Mouse (Mus musculus): ENCODE results near the gene Lrmp. TPM values are rescaled to one million over a fixed set of nuclear protein-coding genes. Genes with fewer than 3 reads are reported as not detected.
A peak's percentile ranks its signal among the peaks of the same experiment; 100 is the strongest.

Gene Lrmp
- polyA plus RNA-seq, 1 experiment from 2014 or later, result 6.6 TPM

DNA sequence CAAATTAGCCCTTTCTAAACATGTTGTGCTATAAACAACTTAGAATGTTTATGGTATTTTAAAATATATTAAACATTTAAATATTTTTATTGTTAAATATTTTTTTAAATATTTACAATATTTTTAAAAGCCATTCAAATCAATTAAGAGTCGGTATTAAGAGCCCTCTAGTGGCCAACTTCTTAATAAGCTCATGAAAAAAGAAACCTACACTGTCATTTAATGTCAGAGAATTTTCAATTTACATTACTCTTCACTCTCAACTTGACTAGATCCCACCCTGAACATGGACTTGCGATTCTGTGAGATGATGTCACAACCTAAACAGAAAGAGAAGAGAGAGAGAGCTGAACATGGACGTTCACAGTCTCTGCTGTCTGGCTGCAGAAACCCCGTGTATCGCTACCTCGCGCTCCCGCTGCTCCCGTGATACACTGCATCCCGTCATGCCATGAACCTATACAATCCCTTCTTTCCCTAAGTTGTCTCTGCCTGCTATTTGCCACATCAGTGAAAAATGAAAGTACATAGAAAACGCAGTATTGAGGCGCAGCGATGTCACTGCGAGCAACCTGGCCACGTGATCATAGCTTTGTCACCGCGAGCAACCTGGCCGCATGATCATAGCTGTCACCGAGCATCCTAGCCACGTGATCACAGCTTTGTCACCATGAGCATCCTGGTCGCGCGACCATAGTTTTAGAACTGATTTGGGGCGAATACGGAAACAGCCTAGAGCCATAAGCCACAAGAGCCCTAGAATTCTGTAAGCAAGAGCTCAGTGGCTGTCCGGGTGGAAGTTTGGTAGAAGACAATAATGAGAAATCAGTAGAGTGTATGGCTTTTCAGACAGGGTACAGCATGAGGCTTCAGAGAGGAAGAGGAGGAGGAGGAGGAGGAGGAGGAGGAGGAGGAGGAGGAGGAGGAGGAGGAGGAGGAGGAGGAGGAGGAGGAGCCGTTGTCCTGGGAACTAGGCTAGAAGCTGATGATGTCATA, 71.9 kb downstream of the Lrmp start:
- no peak overlapping the region for H3K9ac ChIP-seq
- WGBS, result 57% methylated on average over 27 of the region's 27 CpGs
- peak; percentile 19; the same call in 1 of the 2 replicates for ATAC-seq (ENCODE audit: borderline replicate concordance, extremely low read depth, low FRiP score, low TSS enrichment)

DNA sequence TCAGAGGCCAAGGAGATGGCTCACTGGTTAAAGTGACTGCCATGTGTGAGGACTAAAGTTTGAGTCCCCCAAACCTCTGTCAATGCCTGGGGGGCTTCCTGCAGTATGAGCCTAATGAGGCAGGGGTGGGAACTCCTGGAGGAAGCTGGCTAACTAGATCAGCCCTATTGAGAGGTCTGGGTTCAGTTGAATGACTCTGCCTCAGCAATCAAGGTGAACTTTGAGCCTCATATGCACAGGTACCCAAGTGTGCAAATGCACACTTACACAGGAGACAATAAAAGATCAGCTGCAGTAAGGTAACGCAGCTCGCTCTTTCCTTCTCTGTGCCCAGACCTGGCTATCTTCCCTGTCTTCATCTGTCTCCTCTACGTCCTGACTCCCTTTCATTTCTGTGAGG, 77.6 kb downstream of the Lrmp start:
- Histone ChIP-seq H3K4me2 (no peak overlapping the region), H3K4me1 (no peaks in the 10 kb centered on the region), H3K27me3 (no peaks in the 10 kb centered on the region), H3K27ac (no peak overlapping the region), H3K9me3 (no peaks in the 10 kb centered on the region), H3K4me3 (no peak overlapping the region), H3K36me3 (no peaks in the 10 kb centered on the region), H3K9ac (no peak overlapping the region)
- ATAC-seq (ENCODE audit: borderline replicate concordance, extremely low read depth, low FRiP score, low TSS enrichment), result no peak
- WGBS, result 87% methylated on average over 3 of the region's 3 CpGs

More for the DNA sequence above, 71.9 kb downstream of the Lrmp start:
- no peaks in the 10 kb centered on the region for H3K27me3 ChIP-seq
- peak overlapping the region; percentile 56 for H3K4me2 ChIP-seq
- no peaks in the 10 kb centered on the region for H3K4me1 ChIP-seq
- H3K9me3 ChIP-seq, result no peaks in the 10 kb centered on the region
- no peak overlapping the region for H3K27ac ChIP-seq
- peak overlapping the region; percentile 24 for H3K4me3 ChIP-seq
- H3K36me3 ChIP-seq, result no peaks in the 10 kb centered on the region

DNA sequence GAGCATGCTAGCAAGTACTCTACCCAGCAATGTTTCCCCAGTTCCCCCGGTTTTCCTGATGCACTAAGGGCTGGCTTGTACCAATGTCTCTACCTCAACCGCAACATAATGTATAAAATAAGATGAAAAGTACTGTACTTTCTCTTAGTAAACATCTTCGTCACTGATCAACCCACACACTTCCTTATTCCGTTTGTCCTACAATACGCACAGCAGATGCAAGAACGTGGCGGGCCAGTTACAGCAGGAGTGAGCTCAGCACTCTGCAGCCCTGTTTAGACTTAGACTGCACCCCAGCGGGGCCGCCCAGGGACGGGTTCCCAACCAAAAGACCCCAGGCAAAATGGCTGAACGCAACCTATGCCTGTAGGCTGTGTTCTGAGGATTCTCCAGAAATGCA, 78.0 kb downstream of the Lrmp start:
- Histone ChIP-seq H3K36me3 (no peaks in the 10 kb centered on the region), H3K4me2 (no peak overlapping the region), H3K27me3 (no peaks in the 10 kb centered on the region), H3K4me3 (no peak overlapping the region), H3K27ac (no peak overlapping the region), H3K4me1 (no peaks in the 10 kb centered on the region), H3K9ac (no peak overlapping the region), H3K9me3 (no peaks in the 10 kb centered on the region)
- WGBS, result 66% methylated on average over 11 of the region's 11 CpGs
- no peak for ATAC-seq (ENCODE audit: borderline replicate concordance, extremely low read depth, low FRiP score, low TSS enrichment)

DNA sequence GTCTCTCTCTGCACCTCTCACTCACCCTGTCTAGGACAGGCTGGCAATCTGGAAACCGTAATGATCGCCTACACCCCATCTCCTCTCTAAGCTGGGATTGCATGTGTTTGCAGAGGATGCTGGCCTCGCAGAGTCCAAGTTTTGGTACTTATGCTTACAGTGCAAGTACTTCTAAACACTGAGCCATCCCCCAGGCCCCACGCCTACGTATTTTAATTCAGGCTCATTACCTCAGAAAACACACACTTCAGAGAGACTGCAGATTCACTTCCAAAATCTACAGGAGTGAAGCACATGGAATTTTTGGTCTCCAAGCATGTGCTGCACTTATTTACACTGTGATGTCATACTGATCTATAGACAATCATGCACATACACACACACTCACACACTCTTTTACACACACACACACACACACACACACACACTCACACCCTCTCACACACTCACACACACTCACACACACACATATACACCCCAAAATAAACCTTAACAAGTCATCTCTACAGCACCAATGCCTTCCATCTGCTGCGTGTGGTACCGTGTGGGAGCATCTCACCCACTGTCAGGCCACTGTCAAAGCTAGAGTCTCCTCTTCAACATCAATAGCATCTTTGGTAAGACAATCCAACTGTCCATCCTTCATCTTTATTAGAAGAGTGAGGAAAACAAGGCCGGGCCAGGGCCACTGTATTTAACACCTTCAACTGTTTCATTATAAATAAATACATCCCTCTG, 82.7 kb downstream of the Lrmp start:
- Histone ChIP-seq H3K9me3 (no peaks in the 10 kb centered on the region), H3K27ac (no peak overlapping the region), H3K9ac (no peak overlapping the region), H3K4me1 (no peaks in the 10 kb centered on the region), H3K36me3 (no peaks in the 10 kb centered on the region), H3K4me2 (no peak overlapping the region), H3K27me3 (no peaks in the 10 kb centered on the region), H3K4me3 (no peak overlapping the region)
- ATAC-seq (ENCODE audit: borderline replicate concordance, extremely low read depth, low FRiP score, low TSS enrichment), result no peak
- 87% methylated on average over 8 of the region's 8 CpGs for WGBS

DNA sequence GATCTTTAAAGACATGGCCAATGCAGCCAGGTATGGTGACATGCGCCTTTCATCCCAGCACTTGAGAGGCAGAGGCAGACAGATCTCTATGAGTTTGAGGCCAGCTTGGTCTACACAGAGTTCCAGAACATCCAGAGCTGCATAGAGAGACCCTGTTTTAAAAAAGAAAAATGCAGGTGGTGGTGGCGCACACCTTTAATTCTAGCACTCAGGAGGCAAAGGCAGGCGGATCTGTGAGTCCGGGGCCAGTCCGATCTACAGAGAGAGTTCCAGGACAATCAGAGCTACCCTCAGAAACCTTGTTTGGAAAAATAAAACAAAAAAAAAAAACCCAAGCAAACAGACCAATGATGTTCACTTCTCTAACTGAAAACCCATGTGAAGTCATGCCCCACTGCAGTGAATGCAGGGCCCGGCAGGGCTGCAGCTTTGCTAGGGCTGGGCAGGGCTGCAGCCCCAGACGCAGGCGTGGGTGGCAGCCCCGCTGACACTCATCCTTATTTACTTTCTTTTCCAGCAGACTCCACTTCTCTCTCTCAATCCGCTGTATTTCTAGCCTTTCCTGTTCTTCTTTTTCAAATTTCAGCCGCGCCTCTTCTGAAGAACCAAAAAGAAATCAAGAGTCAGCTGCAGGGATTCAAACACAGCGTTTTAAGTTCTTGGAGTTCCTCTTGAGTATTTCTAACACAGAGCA, 87.1 kb downstream of the Lrmp start:
- H3K36me3 ChIP-seq, result no peaks in the 10 kb centered on the region
- WGBS, result 59% methylated on average over 13 of the region's 13 CpGs
- no peak overlapping the region for H3K4me3 ChIP-seq
- H3K4me2 ChIP-seq, result no peak overlapping the region
- H3K9ac ChIP-seq, result no peak overlapping the region
- no peak for ATAC-seq (ENCODE audit: borderline replicate concordance, extremely low read depth, low FRiP score, low TSS enrichment)
- no peaks in the 10 kb centered on the region for H3K9me3 ChIP-seq
- H3K27me3 ChIP-seq, result no peaks in the 10 kb centered on the region
- no peaks in the 10 kb centered on the region; the same call in 1 of the 2 replicates for H3K4me1 ChIP-seq
- 0 out of 2 replicates have a peak overlapping the region, but pooled peaks have one; percentile 14 for H3K27ac ChIP-seq

DNA sequence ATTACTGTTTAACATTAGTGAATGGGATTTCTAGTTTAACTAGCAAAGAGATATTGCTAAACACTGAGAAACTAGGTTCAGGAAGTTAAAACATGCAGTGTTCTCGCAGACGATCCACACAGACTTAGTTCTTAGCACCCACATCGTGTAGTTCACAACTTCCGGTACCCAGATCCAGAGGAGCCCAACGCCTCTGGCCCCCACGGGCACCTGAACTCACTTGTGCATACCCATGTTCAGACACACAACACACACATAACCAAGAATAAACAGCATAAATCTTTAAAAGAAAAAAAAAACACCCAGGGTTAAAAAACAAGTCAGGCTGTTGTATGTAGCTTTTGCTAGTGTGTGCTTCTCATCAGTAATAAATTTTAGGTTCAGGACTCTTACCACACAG, 89.0 kb downstream of the Lrmp start:
- Histone ChIP-seq H3K9ac (no peak overlapping the region), H3K4me3 (no peak overlapping the region), H3K9me3 (no peaks in the 10 kb centered on the region), H3K27me3 (no peaks in the 10 kb centered on the region), H3K4me1 (no peaks in the 10 kb centered on the region; the same call in 1 of the 2 replicates), H3K4me2 (no peak overlapping the region), H3K36me3 (no peaks in the 10 kb centered on the region), H3K27ac (no peak overlapping the region)
- ATAC-seq (ENCODE audit: borderline replicate concordance, extremely low read depth, low FRiP score, low TSS enrichment), result no peak
- WGBS, result 84% methylated on average over 6 of the region's 6 CpGs

DNA sequence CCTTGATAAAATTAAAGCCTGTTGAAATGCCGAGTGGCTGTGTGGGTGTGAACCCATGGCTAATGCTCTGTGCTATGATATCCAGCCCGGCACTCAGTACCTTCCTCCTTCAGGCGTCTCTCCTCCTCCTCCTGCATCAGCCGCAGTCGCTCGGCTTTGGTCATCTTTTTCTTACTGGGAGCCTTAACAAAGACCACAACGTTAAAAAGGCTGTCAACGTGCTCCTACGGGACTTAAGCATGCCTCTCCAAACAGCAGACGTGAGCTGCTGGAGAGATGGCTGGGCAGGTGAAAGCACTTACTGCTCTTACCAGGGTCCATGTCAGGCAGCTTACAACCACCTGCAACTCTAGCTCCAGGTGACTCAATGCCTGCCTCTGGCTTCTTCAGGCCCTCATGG, 89.7 kb downstream of the Lrmp start:
- no peak overlapping the region for H3K9ac ChIP-seq
- no peaks in the 10 kb centered on the region for H3K9me3 ChIP-seq
- H3K4me3 ChIP-seq, result no peak overlapping the region
- 50% methylated on average over 10 of the region's 10 CpGs for WGBS
- H3K4me2 ChIP-seq, result no peak overlapping the region
- H3K36me3 ChIP-seq, result no peaks in the 10 kb centered on the region
- H3K27ac ChIP-seq, result no peak overlapping the region
- no peak for ATAC-seq (ENCODE audit: borderline replicate concordance, extremely low read depth, low FRiP score, low TSS enrichment)
- H3K27me3 ChIP-seq, result no peaks in the 10 kb centered on the region
- H3K4me1 ChIP-seq, result peaks cover 2% of the 10 kb centered on the region

DNA sequence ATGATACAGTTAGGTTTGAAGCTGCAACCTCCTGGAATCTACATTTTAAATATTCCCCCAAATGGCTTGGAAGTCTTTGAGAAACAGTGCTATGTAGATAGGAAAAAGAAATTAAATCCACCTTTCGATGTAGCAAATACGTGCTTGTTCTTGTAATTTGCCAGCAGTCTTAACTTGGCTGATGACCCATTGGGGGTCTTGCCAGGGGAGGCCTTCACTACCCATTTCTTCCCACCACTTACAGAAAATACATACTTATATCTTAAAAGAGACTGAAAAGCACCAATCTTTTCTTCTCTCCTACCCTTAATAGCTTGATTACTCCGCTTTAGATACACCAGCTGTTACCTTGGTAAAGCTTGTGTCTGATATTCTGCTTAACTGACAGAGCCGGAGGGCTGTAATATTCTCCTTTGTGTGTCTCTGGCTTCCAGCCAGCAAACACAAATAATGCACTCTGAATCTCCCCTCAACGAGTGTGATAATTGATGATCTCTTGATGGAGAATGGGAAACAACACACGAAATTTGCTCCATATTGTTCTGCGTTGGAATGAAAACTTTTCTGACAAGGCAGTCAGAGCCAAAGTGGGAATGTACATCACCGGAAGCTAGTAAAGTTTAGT, 94.7 kb downstream of the Lrmp start:
- Histone ChIP-seq H3K27ac (peak overlapping the region; percentile 49), H3K4me2 (peak overlapping the region; percentile 78), H3K4me3 (peak overlapping the region; percentile 71), H3K9ac (peak overlapping the region; percentile 33), H3K9me3 (no peaks in the 10 kb centered on the region), H3K27me3 (no peaks in the 10 kb centered on the region), H3K36me3 (no peaks in the 10 kb centered on the region), H3K4me1 (peaks cover 18% of the 10 kb centered on the region)
- no peak for ATAC-seq (ENCODE audit: borderline replicate concordance, extremely low read depth, low FRiP score, low TSS enrichment)
- 27% methylated on average over 8 of the region's 8 CpGs for WGBS

DNA sequence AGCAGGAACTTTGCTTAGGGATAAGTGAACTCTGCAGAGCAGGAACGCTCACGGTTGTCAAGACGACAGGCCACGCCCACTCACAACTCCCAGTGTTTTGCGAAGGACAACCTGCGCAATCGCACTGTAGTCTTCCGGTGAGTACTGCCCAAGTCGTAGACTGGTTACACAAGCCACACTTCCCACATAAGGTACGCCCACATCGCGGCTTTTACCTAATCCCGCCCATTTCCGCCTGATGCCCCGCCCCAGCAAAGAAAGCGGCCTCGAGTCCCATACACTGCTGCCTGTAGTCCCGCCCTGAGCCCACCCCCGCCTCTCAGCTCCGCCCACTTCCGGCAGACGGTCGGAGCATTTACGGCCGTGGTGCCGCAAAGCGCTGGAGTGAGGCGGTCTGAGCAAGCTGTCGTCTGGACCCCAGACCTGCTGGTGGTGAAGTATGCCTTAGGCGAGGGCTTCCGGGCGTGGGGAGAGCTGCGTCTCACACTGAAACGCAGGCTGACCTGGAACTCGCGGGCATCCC, 95.4 kb downstream of the Lrmp start, which contains the start of the genes Casc1 and Etfrf1:
Gene Casc1 (minus strand): TSS at position 190 of the 523 bp plus-strand sequence.
Gene Etfrf1 (plus strand): TSS at position 319 of the 523 bp plus-strand sequence.
- peaks cover 18% of the 10 kb centered on the region for H3K4me1 ChIP-seq
- peak within 1 kb of the TSS; percentile 97 for H3K27ac ChIP-seq
- H3K9ac ChIP-seq, result peak within 1 kb of the TSS; percentile 84
- peak within 1 kb of the TSS; percentile 78 for H3K4me2 ChIP-seq
- no peaks in the 10 kb centered on the region for H3K27me3 ChIP-seq
- no peaks in the 10 kb centered on the region for H3K9me3 ChIP-seq
- ATAC-seq (ENCODE audit: borderline replicate concordance, extremely low read depth, low FRiP score, low TSS enrichment), result peak; percentile 100
- peaks cover 2% of the 10 kb centered on the region; the same call in 1 of the 2 replicates for H3K36me3 ChIP-seq
- peak within 1 kb of the TSS; percentile 71 for H3K4me3 ChIP-seq
- under 1% methylated on average over 36 of the region's 36 CpGs for WGBS

DNA sequence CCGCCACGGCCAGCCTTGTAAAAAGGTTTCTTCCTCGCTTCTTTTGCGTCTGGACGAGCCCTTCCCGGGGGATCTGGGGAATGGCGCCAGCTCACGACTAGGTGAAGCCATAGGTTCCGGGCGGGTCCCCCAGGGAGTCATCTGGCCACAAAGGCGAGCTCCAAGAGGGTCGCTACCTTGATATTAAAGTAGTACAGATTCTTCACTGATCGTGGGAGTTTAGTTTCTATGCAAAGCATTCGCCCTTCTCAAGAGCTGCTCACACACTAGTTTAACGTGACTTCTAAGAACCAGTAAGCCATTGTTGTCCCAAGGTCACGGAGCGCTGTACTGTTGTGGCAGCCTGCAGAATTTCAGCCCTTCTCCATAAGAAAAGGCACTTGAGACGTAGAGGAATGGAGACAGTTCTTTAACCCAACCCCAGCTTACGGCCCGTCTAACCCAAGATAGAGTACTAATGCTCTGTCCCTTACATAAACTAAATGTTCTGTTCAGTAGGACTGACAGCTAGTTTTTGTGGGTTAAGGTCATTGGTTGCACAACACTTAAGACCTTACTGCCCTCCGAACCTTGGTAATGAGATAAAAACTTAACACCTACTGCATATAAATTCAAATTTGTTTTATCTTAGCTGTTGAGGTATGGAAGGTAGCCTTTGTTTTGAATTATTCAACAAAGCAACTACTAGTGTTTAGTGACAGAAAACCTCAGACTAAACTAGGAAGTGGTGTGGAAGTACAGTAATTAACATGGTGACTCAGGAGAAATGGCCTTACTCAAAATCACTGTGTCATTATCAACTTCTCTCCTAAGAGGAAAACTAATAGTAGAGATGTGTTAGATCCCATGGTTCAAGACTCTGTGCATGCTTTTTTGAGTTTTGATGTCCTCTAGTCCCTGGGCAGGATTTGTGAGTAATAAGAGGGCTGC, 96.2 kb downstream of the Lrmp start:
- Histone ChIP-seq H3K4me1 (peaks cover 18% of the 10 kb centered on the region), H3K36me3 (peaks cover 5% of the 10 kb centered on the region; the same call in 1 of the 2 replicates), H3K9ac (peak overlapping the region; percentile 84), H3K9me3 (no peaks in the 10 kb centered on the region), H3K27ac (peak overlapping the region; percentile 97), H3K4me2 (peak overlapping the region; percentile 72), H3K27me3 (no peaks in the 10 kb centered on the region), H3K4me3 (peak overlapping the region; percentile 71)
- ATAC-seq (ENCODE audit: borderline replicate concordance, extremely low read depth, low FRiP score, low TSS enrichment), result peak; percentile 25; the same call in 1 of the 2 replicates
- WGBS, result 2% methylated on average over 21 of the region's 21 CpGs

Data from lung, embryonic 15.5 days (tissue).